Mouse (Mus musculus) large intestine, adult 2 months (tissue): ENCODE measurements around the gene Mcoln1. TPM values are rescaled to one million over a fixed set of nuclear protein-coding genes. Genes with fewer than 3 reads are reported as not detected.

ENCODE experiments used
- DNase-seq: peaks from one replicate; pipeline ENCODE4 v3.0.0-alpha.2; 2012; ENCODE audit warnings: low read depth, low spot score
- WGBS: fragments of 180-500 bp; shearing (Covaris S2); methylation state at CpG from one replicate; pipeline ENCODE4 v1.1.7; 2018; 5-methylcytosine and 5-hydroxymethylcytosine counted together
- polyA plus RNA-seq: library from polyadenylated mRNA; depleted of rRNA; stranded (reverse); fragments of >200 nt; gene quantifications from 2 replicates; pipeline ENCODE4 v1.2.3, GENCODE M21; 2012

Mcoln1 gene
- polyA plus RNA-seq, 1 experiment, result 87.1 TPM

DNA sequence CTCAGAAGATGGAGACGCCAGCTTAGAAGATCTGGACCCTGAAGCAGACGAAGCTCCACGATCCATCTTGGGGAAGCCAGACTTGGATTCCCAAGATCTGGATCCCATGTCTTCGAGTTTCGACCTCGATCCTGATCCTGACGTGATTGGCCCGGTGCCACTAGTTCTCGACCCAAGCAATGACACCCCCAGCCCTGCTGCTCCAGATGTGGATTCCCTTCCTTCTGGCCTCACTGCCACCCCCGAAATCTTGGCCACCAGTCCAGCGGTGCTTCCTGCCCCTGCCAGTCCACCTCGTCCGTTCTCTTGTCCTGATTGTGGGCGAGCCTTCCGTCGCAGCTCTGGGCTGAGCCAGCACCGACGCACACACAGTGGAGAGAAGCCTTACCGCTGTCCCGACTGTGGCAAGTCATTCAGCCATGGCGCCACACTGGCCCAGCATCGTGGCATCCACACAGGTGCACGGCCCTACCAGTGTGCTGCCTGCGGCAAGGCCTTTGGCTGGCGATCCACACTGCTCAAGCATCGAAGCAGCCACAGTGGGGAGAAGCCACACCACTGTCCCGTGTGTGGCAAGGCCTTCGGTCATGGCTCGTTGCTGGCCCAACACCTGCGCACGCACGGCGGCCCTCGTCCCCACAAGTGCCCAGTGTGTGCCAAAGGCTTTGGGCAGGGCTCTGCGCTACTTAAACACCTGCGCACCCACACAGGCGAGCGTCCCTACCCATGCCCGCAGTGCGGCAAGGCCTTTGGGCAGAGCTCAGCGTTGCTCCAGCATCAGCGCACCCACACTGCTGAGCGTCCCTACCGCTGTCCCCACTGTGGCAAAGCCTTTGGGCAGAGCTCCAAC, 4.5 kb upstream of the Mcoln1 start:
- WGBS, result 97% methylated on average over 44 of the region's 44 CpGs
- no peak for DNase-seq

DNA sequence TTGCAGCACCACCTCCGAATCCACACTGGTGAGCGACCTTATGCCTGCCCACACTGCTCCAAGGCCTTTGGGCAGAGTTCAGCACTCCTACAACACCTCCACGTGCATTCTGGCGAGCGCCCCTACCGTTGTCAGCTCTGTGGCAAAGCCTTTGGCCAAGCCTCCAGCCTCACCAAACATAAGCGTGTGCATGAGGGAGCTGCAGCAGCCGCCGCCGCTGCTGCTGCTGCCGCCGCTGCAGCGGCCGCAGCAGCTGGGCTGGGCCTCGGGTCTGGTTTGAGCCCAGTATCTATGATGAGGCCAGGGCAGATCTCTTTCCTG, 3.9 kb upstream of the Mcoln1 start:
- WGBS, result 97% methylated on average over 15 of the region's 15 CpGs
- no peak for DNase-seq

DNA sequence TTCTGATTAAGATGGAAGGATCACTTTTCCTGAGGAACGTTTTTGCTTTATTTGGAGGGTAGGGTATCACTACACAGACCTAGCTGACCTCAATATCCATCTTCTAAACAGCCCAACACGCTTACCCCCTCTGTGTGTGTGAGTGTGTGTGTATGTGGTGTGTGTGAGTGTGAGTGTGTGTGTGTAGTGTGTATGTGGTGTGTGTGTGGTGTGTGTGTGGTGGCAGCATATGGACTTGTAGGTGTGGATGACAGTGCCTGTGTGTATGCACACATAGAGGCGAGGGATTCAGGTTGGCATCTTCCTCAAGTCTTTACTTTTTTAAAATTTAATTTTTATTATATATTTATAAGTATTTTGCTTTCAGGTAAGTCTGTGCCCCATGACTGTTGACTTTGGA, 1.7 kb upstream of the Mcoln1 start:
- WGBS, result 83% methylated on average over 3 of the region's 3 CpGs
- DNase-seq, result no peak

DNA sequence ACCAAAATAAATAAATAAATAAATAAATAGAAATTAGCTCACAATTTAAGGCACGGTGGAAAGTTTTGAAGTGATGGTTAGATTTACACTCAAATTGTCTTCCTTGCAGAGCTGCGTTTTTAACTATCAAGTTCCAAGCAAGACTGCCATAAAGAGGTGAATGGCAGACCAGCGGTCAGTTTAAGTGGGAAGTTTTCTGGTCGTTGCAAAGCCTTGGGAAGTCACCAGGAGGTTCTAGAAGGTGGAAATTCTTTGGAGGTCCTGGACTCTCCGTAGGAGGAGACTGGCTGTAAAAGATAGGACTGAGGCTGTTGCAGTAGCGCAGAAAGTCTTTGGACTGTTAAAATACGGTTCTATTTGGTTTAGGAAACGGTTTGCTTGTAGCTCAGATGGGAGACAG, 506 bp upstream of the Mcoln1 start:
- no peak for DNase-seq
- 2% methylated on average over 8 of the region's 8 CpGs for WGBS

DNA sequence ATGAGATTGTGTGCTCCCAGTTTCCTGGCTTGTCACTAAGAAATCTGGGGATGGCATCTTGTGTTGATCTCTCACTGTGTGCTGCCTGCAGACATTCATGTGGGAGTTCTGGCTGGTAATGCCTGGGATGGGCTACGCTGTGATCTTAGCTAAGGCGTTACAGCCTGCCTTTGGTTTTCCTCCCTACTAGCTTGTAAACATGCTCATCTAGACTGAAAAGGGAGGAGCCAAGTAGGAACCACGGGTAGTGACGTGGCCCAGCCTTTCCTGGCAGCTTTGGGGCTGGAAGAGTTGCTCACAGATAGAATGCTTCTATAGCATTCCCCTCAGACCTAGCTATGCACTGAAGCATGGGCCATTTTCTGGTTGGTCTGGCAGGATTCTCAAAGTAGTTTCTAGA, 2.0 kb downstream of the Mcoln1 start:
- DNase-seq, result no peak
- 26% methylated on average over 4 of the region's 4 CpGs for WGBS

DNA sequence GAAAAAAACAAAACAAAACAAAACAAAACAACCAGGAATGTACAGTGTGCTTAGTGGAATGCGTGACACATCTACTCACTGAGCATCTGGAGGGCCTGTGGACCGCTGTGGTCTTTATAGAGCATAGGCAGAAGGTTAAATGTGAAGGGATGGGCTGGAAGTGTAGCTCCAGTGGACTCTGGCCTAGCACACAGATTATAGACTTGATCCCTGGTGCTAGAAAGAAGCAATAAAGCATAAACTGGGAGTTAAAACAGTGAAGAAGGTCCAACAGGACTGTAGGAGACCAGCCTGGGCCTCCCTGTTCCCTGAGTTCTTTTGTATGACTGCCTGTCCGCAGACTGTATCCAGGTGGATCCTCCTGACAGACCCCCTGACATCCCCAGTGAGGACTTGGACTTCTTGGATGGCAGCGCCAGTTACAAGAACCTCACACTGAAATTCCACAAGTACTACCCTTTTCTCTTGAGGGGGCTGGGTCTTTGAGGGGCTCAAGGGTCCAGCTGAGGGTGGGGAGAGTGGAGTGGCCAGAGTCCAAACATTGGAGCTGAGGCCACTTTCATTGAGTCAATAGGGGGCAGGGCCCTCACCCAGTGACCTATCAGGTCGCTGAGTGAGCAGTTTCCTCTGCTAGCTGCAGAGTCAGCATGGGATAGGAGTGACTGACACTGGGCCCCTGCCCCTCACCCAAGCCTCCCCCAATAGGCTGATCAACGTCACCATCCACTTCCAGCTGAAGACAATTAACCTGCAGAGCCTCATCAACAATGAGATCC, 7.9 kb downstream of the Mcoln1 start:
- WGBS, result 80% methylated on average over 6 of the region's 6 CpGs
- no peak for DNase-seq

DNA sequence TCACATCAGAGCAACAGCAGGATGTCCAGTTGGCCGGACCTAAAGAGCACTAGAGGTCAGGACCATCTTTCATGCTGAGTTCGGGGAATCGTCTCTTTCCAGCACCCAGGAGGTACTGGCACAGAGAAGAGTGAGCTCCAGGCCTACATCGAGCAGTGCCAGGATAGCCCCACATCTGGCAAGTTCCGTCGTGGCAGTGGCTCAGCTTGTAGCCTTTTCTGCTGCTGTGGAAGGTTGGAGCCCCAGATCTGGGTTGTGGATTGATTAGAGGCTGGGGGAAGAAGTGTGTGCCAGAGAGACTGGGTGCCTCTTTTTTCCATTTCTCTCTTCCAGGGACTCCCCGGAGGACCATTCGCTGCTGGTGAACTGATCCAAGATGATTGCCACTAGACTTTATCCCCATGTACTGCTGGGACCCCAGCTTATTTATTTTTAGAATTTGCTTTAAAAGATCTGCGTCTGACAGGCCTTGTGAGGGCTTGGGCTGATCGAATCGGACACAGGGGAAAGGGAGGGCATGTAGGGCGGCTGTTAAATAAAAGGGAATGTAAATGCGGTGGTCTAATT, 14.5 kb downstream of the Mcoln1 start:
- no peak for DNase-seq
- 33% methylated on average over 13 of the region's 13 CpGs for WGBS

DNA sequence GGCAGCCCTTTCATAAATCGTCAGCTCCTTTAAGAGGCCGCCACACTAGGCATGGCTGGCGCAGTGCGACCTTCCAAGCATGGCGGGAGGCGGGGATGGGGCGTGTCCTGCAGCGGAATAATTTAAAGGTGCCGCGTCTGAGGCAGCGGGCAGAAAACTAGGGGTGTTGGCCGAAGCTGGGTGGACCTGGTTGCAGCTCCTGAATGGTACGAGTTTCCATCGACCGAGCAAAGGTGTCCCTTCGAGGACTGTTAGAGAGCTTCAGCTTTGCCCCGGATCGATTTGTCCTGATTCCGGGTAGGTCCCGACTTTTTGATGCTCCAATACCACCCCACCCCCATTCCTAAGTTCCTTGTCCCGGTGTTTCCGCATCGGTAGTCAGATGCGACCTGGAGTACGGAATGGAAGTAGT, 15.0 kb downstream of the Mcoln1 start, which contains the start of gene Pnpla6:
Gene Pnpla6 (plus strand): TSS at position 125 of the 412 bp plus-strand sequence.
- WGBS, result 1% methylated on average over 25 of the region's 25 CpGs
- DNase-seq, result peak; percentile 64

DNA sequence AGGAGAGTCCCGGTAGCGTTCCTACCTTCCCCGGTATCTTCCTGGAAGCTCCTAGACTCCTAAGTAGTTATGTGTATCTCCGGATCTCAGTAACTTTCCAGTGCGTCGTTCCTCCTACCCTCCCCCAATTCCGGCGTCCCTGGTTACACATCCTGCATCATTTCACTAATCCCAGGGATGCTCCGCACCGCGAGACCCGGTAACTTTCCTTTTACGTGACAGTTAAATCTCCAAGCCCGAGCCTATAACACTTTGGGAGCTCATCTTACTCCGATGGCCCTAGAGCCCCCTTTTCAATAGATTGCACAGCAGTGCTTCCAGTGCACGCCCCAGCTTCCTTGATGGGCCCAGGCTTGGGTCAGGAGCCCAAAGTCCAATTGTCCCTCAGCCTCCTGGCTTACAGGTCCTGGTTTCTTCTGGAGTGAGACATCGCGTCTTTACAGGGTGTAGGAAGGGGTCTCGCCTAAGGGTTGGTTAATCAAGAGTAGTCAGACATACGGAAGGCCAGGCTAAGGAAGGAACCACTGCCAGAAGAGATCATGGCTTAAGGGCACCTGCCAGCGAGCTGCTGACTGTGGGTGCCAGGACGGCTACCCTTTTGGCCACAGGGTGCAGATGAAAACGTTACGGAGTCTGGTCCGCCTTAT, 15.6 kb downstream of the Mcoln1 start:
- under 1% methylated on average over 25 of the region's 25 CpGs for WGBS
- DNase-seq, result no peak

DNA sequence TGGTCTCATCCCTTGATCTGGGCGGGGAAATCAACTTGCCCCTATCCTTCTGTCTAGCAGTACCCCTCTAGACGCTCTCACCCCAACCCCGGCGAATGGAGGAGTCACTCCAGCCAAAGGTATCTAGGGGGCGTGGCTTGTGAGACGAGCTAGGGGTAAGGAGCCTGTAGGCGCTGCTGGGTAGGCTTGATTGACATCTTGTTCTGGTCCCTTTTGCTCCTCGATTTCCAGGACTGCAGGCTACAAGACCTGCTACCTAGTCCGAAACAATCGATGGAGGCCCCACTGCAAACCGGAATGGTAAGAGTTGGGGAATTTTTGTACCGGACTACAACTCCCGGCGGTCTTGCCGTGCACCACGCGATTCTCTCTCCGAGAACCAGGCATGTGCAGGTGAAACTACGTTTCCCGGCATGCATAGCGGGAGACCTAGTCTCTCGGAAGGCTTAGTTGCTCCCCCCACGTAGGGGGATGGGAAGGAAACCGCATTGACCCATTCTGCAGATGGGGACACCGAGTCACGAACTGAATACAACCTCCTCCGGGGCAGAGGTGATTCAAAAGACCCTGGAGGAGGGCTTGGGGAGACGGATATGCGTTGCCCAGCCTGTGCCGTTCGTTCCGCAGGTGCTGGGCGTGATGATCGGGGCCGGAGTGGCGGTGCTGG, 16.3 kb downstream of the Mcoln1 start:
- DNase-seq, result peak; percentile 93
- under 1% methylated on average over 36 of the region's 36 CpGs for WGBS

DNA sequence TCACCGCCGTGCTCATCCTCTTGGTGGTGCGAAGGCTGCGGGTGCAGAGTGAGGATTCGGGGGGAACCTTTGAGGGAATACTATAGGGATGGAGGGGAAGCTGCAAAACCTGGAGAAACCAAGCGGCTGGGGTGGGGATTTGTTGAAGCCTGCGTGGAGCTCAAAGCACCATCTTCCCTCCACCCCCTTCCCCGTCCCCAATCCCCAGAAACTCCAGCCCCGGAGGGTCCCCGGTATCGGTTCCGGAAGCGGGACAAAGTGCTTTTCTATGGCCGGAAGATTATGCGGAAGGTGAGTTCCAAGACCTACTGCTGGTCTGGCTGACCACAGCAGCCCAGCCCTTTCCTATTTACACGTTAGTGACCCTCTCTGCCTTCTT, 16.8 kb downstream of the Mcoln1 start:
- WGBS, result 6% methylated on average over 16 of the region's 16 CpGs

DNA sequence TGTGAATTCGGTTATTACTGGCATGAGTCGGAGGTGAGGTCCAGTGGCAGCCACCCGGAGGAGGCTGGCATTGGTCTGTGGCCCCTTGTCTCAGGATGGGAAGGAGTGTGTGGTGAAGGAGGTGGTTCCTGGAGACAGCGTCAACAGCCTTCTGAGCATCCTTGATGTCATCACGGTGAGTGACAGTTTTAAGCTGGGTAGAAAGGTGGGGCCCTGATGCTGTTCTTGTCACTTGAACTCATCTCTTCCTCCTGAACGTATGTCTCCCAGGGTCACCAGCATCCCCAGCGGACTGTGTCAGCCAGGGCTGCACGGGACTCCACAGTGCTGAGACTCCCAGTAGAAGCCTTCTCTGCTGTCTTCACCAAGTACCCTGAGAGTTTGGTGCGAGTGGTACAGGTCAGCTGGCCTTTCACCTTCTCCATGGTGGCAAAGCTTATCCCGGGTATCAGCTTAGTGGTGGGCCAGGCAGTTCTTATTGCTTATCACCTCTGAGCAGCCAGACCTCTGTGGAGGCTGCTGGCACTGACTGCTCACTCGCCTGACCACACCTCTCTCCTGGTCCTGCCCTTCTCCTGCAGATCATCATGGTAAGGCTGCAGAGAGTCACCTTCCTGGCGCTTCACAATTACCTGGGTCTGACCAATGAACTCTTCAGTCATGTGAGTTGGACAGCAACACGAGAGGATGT, 21.9 kb downstream of the Mcoln1 start:
- 93% methylated on average over 13 of the region's 13 CpGs for WGBS
- no peak for DNase-seq

More for the DNA sequence above, 16.8 kb downstream of the Mcoln1 start:
- no peak for DNase-seq

DNA sequence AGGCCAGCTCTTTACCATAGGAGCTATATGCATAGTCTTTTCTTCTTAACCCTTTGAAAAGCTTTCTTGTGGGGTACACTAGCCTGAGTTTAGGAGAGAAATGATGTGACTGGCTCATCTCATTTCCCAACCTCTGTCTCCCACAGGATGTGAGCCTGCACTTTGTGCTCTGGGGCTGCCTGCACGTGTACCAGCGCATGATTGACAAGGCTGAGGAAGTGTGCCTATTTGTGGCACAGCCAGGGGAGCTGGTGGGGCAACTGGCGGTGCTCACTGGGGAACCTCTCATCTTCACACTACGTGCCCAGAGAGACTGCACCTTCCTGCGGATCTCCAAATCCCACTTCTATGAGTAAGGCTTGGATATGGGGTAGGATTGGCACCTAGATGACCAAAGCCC, 30.6 kb downstream of the Mcoln1 start:
- 88% methylated on average over 5 of the region's 5 CpGs for WGBS
- no peak for DNase-seq

DNA sequence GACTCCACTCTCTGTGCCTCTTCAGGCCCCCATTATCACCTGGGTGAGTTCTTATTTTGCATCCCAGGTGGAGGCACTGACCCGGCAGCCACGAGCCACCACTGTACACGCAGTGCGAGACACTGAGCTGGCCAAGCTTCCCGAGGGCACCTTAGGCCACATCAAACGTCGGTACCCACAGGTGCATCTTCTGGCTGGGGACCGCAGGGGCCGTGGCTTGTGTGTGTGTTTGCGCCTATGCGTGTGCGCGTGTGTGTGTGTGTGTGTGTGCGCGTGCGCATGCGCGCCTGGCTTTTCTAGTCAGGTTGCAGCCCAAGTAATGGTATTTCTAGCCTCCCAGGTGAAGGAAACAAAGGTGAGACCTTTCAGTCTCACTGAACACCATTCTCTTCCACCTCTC, 31.7 kb downstream of the Mcoln1 start:
- no peak for DNase-seq
- 94% methylated on average over 18 of the region's 18 CpGs for WGBS

DNA sequence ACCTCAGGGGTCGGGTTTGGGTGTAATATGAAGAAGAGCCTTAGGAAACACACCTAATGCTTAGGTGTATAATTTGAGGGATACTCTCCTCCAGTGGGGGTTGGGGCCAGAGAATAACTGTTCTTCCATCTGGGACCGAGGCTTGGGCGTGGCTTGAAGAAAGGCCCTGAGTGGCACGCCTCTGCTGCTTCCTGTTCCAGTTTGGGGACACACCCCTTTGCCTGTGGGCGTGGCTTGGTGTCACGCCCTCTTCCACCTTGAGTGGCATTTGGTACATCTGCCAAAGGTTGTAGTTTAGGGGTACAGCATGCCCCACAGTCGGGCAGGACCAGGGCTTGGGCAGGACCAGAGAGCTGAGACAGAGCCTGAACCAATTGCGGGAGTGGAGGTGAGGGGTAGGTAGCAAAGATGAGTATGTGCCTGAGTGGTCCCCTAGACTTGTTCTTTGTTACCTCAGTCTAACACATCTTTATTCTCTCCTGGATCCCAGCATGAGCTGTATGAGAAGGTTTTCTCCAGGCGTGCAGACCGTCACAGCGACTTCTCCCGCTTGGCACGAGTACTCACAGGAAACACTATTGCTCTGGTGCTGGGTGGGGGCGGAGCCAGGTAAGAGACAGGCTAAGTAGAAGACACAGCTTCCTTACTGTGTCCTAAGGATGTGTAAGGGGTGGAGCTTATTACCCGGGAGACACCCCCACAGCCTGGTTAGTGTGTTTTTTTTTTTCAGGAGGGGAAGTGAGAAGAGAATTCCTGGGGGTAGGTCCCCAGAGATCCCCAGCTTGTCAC, 36.0 kb downstream of the Mcoln1 start:
- peak; percentile 16 for DNase-seq
- WGBS, result 59% methylated on average over 15 of the region's 15 CpGs

DNA sequence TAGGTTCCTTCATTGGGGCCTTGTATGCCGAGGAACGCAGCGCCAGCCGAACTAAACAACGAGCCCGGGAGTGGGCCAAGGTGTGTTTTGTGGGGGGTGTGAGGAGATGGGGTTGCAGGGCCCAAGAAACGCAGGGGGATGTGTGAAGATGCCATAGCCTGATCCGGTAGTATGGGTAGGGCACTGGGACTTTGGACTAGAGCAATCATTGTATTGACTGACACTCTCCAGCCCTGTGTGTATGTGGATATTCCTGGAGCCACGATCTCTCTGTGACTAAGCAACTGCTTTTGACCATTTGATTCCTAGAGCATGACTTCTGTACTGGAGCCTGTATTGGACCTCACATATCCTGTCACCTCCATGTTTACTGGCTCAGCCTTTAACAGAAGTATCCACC, 36.7 kb downstream of the Mcoln1 start:
- DNase-seq, result no peak
- WGBS, result 73% methylated on average over 9 of the region's 9 CpGs

DNA sequence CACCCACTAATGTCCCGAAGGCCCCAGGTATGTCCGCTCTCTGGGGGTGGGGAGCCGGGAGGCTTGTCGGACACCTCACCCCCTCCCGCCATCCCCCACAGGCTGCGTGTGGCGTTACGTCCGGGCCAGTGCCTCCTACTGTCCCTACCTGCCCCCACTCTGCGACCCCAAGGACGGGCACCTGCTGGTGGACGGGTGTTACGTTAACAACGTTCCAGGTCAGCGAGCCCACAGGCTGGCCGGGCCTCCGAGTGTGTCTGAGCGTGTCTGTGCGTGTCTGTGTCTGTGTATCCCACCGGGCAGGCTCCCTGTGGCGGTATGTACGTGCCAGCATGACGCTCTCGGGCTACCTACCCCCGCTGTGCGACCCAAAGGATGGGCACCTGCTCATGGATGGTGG, 37.4 kb downstream of the Mcoln1 start:
- DNase-seq, result no peak
- WGBS, result 98% methylated on average over 26 of the region's 26 CpGs

DNA sequence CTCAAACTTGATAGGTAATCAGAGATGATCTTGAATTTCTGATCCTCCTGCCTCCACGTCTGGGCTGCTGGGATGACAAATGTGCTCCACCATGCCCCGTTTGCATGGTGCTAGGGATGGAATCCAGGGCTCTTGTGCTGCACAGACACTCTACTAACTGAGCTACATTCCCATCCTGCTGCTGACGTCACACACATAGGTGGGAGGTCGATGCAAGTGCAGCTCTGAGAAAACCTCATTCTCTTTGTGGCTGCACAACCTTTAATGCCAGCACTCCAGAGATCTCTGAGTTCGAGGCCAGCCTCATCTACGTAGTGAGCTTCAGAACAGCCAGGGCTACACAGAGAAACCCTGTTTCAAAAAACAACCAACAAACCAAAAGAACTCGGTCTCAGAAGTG, 38.9 kb downstream of the Mcoln1 start:
- no peak for DNase-seq
- WGBS, result 91% methylated on average over 7 of the region's 7 CpGs
